Mouse (Mus musculus): ENCODE results near the gene Klhl12.
"Not testable (repeated sequence)": the region's sequence is repeated elsewhere in the genome, so short reads cannot be mapped to it uniquely, and the experiment has no call there.

Gene Klhl12

DNA sequence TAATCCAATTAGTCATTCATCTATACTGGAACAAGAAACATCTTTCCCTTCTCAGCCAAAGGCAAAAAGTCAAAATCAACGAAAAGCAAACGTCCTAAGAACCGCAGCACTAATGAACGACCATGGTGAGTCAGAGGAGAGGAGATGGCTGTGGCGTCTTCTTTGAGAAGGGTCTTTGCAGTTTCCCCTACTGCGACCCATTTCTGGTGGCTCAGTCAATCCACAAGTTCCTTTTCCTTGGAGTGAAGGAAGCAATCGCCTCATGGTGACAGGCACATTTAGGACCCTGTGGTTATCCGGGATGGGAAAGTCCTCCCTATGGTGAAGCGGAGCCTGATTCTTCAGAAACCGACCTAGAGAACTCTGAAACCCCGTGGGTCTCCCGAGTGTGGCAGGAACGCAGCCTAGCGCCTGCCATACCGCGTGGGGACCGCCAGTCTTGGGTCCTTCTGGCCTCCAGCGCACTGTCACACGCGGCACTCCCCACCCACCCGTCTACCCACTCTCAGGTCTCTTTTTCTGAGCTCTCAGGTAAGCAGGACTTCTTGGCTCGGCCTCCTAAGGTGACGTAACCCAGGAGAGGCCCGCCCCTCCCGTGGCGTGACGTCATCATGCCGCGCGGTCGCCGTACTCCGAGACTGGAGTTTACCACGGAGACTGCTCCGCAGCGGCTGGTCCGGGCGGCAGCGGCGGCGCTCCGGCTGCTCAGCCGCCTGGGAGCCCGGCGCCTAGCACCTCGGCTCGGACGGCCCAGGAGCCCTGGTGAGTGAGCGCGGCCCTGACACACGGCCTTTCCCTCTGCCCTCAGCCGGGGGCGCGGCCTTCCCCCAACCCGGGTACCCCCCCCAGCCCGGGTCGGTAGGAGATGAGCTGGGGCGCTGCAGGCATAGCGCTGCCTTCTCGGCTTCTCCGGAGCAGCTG lies at the start of gene Klhl12:
TSS of gene Klhl12 (plus strand) at position 628 of the 921 bp plus-strand sequence.
- peak; percentile 95 for DNase-seq (ENCODE audit: low read depth)

DNA sequence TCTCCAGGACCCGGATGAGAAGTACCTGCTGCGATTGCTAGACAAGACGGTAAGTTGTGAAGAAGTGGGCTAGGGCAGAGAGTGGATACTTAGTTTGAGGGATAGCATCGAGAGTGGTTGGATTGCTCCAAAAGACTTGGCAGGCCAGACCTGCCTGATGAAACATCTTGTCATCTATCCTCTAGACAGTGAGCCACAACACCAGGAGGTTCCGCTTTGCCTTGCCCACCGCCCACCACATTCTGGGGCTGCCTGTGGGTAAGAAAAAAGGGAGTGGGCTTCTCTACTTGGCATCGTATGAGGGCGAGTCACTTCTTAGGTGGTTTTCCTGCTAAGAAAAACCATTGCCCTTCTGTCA lies 48.9 kb upstream of the Klhl12 start:
- no peak for DNase-seq (ENCODE audit: low read depth)

DNA sequence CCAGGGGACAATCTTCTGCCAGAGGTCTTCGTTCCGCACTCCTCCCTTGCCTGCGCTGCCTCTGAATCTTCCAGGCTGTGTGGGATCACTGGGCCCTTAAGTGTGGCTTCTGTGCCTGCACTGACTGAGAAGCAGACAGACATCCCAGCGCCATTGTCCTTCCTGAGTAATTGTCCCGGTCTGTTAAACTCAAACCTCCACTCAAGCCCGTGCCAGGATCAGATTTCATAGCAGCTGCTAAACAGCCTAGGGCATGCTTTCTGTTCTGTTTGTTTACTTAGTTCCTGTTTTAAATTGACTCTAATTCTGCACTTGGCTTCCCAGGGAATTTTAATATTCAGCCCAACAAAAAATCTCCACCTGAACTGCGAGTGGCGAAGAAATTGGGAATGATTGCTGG lies 47.3 kb upstream of the Klhl12 start:
- DNase-seq (ENCODE audit: low read depth): no peak

DNA sequence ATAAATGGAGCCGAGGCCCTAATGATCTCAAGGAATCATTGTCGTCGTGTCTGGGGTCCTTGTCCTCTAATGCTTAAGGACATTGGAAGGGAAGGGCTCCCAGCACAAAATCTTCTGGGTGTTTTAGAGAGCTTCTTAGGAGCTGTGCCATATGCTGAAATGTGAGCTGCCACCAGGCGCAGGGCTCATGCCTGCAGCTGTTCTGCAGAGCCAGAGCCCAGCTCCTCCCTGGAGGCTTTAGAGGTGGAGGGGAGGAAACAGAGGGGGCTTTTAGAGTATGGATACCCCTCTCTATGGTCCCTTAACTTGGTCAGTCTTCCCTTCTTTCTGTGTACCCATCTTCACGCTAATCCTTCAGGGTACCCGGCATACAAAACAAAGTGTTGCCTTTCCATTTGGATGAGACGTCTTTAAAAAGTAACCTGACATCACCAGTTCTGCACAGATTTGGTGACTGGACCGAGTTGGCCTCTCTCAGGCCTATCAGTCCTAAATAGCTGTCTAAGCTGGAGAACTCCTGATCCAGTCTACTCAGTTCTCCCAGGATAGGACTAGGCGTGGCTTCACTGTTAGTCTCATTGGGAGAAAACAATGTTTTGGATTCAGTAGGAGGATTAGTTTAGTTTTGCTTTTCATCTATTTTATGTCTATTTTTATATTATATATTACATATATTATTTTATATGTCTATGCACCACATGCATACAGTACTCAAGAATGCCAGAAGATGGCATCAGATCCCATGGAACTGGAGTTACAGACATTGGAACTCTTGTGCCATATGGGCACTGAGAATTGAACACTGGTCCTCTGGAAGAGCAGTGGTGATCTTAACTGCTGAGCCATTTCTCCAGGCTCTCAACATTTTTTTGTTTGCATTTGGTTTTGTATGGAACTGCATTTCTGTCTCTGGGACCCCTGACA lies 43.4 kb upstream of the Klhl12 start:
- no peak for DNase-seq (ENCODE audit: low read depth)

DNA sequence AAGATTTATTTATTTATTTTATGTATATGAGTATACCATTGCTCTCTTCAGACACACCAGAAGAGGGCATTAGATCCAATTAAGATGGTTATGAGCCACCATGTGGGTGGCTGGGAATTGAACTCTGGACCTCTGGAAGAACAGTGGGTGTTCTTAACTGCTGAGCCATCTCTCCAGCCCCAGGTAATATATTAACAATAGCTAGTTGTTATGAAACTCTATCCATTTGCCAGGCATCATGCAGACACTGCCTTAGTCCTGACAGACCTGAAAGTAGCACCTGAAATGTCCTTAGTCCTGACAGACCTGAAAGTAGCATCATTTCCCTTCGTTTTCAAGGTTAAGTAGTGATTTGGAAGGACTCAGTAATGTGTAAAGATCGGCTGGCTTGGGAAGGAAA lies 41.3 kb upstream of the Klhl12 start:
- DNase-seq (ENCODE audit: low read depth): no peak

DNA sequence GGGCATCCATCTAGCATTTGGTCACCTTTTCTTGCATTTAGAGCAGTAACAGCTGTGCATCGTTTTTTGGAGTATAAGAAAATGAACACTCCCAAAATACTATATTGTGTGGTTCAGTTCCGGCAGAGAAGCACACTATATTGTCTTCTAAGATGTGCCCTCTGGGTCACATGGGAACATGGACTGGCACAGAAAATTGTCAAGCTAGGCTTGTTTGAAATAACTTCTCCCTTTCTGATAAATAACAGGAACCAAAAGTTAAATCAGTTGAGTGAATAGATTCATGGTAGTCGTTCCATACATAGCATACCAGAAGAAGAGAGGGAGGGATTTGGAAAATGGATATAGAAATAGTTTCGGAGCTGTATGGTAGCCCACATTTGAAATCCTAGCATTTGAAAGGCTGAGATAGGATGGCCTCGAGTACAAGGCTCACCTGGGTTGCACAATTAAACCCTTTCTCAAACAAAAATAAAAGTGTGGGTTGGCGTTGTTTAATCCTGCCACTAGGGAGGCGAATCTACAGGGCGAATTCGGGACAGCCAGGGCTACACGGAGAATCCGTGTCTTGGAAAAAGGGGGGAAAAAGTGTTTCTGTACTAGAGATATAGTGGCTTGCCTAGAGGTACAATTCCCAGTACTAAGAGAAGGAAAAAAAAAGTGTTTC lies 40.7 kb upstream of the Klhl12 start:
- DNase-seq (ENCODE audit: low read depth): no peak

DNA sequence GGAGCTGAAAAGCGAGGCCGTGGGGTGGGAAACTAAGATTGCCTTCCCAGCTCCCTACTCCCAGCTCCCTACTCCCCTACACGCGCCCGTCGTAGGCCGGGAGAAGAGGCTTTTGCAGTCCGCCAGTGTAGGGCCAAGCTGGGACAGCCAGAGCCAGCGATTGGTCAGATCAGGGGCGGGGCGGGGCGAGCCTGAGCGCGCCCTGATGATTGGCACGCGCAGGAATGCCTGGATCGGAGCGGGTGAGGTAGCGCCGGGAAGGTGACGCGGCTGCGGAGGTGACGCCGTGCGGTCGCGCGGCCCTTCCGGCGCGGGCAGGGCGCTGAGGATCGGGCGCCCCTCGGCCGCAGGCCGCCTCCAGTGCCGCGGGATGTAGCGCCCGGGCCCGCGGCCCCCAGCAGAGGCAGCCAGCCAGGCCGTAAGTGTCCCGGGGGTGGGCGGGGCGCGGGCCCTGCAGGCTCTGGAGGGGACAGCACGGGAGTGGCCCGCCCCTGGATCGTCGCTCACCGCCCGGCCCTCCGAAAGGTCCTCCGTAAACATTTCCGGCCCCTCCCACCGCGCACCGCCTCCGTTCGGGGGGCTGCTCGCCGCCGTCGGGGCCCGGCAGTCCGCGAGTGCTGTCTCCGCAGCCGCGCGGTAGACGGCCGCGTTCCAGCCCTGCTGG lies 40.0 kb upstream of the Klhl12 start, which contains the start of gene Adipor1:
TSS of gene Adipor1 (plus strand) at position 211 of the 664 bp plus-strand sequence.
- peak; percentile 94 for DNase-seq (ENCODE audit: low read depth)

DNA sequence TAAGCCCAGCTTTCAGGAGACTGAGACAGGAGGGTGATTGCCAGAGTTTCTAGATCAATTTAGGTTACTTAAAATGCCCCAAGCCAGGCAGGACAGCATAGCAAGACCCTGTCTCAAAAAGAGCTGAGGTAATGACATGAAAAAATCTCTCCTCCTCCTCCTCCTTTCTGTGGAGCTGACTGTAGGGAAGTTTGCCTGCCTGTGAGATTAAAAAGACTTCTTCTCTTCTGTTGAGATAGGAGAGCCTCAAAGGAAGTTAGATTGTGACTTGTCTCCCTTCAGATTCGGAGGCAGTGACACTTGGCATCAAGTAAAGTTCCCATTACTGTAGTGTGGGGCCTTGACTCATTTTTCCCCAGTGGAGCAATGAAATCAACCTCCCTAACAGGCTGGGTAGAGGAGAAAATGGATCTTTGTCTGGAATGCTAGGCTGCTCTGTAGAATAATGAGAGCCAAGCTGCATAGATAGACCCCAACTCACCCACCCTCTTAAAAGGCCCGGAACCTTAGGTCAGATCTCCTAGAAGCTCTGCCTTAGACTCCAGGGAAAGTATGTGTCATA lies 36.8 kb upstream of the Klhl12 start:
- no peak for DNase-seq (ENCODE audit: low read depth)

DNA sequence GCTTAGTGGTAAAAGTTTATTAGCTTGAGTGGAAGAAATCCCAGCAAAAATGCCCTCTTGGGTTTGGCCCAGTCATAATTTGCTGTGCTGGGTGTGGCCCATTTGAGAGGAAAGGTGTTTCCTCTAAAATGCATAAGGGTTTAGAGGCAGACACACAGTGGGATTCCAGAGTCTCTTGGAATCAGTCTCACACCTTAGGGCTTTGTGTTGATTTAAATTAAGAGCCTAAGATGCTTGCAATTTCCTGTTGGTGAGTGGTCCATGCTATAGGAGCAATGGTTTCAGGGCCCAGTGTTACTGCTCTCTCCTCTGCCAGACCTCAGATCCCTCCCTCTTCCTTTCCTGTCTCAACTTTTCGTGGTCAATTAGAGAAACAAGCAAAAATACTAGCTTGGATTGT lies 36.2 kb upstream of the Klhl12 start:
- no peak for DNase-seq (ENCODE audit: low read depth)

DNA sequence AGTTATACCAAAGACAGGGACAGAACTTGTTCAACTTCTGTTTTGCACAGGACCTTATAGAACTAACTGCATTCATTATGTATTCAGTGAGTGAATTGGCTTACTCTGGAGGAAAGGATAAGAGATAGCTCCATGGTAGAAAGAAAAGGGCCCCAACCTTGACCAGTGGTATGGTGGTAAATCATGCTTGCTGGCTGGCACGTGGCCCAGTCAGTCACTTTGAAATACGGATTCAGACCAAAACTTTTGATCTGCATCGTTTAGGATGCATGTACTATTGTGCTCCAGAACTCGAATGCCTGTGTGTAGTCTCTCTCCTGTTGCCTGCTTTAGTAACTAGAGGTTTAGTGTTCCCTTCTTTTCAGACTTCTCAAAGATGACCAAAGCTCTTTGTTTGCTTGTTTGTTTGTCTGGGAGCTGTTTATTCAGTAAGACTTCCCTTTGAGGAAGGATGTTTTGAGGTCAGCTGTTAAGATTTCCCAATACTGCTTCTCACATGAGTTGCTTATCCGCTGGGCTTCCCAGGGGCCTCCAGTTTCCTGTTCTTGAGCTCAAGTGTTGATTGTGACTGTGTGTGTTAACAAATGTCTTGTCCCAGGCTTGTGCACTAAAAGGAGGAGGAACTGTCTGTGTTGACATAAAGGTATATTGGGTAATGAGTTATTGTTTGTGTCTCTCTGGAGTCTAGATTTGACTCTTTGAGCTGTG lies 35.4 kb upstream of the Klhl12 start:
- no peak for DNase-seq (ENCODE audit: low read depth)

DNA sequence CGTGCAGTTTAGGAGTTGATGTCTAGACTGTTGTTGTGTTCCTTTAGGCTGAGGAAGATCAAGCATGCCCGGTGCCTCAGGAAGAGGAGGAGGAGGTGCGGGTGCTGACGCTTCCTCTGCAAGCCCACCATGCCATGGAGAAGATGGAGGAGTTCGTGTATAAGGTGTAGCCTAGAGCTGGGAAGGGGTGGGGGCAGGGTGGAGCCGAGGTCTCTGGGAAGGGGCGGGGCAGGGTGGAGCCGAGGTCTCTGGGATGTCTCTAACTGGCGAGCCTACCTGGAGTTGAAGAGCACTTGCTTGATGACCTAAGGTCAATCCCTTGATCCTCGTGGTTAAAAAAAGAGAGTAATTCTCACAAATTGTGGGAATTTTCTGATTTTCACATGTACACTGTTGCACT lies 31.4 kb upstream of the Klhl12 start:
- DNase-seq (ENCODE audit: low read depth): no peak

DNA sequence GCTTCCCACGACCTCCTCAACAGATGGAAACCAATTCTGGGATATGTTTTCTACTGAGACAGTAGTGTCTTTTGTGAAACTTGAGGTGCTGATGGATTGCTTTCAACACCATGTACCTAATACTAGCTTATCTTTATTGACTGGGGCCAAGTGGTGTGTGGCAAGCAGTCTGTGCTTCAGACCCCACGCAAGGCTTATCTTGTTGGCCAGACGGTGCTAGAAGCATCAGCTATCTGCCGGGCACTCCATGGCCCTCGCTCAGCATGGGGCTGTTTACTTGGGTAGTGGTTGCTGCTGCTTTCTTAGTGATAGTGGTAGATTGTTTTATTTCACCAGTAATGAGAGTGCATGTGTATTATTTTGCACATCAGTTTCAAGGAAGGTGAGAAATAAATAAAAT lies 29.0 kb upstream of the Klhl12 start:
- no peak for DNase-seq (ENCODE audit: low read depth)

DNA sequence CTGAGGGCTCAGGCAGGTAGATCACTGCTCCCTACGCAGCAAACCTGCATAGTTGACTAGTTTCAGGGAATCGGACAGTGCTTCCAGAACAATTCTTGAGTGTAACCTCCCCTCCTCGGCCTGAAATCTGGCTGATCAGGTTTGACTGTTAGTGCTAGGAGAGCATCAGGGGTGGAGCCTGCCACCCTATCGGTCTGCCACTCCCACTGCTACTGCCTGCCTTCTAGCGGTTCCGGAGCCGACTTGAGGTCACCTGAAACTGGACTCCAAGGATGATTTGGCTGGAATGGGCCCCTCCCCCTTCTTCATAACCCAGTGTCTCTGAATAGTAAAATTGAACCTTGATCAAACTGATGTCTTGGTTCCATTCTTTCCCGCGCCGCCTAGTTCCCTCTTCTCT lies 22.3 kb upstream of the Klhl12 start:
- DNase-seq (ENCODE audit: low read depth): no peak

DNA sequence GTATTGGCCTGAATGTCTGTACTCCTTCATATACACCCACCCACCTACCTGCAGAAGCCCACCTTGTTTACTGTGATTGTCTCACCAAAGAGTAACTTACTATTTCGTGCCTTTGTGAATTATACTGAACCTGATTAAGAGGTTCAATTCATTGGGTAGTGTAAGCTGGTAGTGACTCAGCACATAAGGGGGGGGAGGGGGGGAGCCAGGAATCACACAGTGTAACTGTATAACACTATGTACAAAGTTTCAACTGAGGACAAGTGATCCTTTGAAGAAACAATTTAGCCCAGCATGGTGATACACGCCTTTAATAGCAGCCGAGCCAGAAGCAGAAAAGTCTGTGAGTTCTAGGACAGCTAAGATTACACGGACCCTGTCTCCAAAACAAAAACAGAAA lies 21.9 kb upstream of the Klhl12 start:
- no peak for DNase-seq (ENCODE audit: low read depth)

DNA sequence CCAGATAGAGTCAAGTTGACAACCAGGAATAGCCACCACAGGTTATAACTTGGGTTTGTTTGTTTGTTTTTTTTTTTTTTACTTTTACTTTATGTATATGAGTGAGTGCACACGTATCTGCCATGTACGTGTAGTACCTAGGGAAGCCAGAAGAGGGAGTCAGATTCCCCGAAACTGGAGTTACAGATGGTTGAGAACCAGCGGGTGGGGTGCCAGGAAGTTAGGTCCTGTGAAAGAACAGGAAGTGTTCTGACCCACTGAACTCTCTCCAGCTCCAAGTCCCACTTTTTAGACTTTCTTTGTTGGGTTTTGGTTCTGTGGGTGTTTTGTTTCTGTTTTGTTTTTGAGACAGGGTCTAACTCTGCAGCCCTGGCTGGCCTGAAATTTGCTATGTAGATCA lies 19.9 kb upstream of the Klhl12 start:
- DNase-seq (ENCODE audit: low read depth): peak; percentile 79

DNA sequence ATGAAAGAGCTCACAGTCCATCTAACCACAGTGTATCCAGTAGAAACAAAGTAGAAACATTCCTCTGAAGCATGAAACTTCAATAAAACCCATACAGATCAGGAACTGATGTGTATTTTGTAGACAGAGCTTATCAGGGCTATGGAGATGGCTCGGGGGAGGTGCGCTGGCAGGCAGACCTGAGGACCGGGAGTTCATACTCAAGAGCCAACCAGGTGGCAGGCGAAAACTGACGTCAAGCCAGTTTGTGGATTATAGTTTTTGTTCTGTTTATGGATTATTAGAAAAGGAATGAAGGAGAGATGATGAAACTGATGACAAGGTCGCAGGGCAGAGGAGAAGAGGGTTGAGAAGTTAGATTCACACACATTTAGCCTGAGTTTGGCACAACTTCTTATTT lies 14.9 kb upstream of the Klhl12 start:
- no peak for DNase-seq (ENCODE audit: low read depth)

DNA sequence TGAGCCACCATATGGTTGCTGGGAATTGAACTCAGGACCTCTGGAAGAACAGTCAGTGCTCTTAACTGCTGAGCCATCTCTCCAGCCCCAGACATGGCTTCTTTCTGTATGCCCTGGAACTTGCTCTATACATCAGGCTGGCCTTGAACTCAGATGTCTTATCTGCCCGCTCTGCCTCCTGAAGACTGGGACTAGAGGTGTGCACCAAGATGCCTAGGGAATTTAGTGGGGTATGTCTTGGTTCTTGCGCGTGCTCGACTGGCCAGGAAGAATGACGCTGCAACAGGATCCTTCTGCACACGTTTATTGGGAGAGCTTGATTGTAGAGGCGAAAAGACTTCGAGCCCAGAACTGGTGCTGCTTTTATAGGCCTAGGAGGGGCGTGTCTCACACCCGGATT lies 13.6 kb upstream of the Klhl12 start:
- DNase-seq (ENCODE audit: low read depth): not testable (repeated sequence)

DNA sequence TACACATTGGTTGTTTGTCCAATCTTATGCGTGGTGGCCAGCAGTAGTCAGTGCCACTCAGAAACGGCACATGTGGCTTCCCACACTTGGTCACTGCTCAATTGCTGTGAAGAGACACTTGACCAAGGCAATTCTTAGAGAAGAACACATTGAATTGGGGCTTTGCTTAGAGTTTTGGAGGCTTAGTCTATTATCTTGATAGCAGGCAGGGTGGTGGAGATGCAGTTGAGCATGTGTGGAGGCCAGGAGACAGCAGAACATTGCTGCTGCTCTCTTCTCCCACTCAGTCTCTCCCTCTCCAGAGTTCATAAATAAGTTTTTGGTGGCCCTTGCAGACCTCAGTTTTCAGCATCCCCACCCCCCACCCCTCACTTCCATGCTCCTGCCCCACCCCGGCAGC lies 12.9 kb upstream of the Klhl12 start:
- DNase-seq (ENCODE audit: low read depth): no peak

DNA sequence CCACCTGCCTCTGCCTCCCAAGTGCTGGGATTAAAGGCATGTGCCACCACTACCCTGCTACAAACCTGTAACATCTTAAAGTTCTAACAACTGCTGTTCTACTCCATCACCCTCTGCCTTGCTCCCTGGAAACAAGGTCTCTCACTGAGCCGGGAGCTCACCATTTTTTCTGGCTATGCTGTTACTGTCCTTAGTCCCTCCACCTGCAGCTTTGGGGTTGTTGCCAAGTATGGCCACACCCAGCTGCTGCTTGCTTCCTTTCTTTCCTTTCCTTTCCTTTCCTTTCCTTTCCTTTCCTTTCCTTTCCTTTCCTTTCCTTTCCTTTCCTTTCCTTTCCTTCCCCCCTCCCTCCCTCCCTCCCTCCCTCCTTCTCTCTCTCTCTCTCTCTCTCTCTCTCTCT lies 12.0 kb upstream of the Klhl12 start:
- not testable (repeated sequence) for DNase-seq (ENCODE audit: low read depth)

DNA sequence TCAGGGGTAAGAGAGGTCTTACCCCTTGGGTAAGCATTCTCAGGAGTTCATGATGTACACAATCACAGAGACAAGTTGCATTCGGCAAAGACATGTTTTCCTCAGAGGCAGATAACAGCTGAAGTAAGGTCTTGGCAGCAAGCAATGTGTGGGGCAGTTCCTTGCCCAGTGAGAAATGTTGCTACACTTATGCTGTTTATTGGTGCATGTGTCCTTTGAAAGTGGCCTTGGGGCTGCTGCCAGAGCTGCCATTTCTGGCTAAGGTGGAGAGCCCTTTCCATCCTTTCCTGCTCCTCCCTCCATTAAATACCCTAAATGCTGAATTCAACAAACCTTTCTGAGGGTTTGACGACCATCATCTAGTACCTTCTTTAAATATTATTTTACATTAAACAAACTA lies 9.9 kb upstream of the Klhl12 start:
- DNase-seq (ENCODE audit: low read depth): no peak

DNA sequence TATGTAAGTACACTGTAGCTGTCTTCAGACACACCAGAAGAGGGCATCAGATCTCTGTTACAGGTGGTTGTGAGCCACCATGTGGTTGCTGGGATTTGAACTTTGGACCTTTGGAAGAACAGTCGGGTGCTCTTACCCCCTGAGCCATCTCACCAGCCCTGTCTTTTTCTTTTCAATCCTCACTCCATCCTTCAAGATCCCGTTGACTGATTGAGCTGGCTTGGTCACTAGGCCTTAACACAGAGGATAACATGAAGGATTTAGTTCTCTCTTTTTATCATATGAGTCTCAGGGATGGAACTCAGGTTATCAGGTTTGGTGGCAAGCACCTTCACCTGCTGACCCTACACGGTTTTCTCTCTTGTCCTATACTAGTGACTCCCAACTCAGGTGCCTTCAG lies 6.8 kb upstream of the Klhl12 start:
- not testable (repeated sequence) for DNase-seq (ENCODE audit: low read depth)
